Mouse (Mus musculus) stomach, postnatal 0 days (tissue): ENCODE results near the gene Sh3pxd2a.

ENCODE experiments used
- CTCF ChIP-seq: IDR thresholded peaks from 2 replicates; pipeline ENCODE4 v1.5.1; 2016; ENCODE audit warnings: antibody characterized with exemption, low read depth, mild to moderate bottlenecking, moderate library complexity
- EP300 ChIP-seq: optimal IDR thresholded peaks from 2 replicates; pipeline ENCODE3; 2016; ENCODE audit warnings: antibody characterized with exemption

GRCm38 (mm10) chr19:47311162-47311561 is 153.0 kb downstream of the Sh3pxd2a start:
- TF ChIP-seq CTCF (no peak), EP300 (no peak)
